Mouse (Mus musculus): Measurements from ENCODE around the gene Mcemp1.

DNA sequence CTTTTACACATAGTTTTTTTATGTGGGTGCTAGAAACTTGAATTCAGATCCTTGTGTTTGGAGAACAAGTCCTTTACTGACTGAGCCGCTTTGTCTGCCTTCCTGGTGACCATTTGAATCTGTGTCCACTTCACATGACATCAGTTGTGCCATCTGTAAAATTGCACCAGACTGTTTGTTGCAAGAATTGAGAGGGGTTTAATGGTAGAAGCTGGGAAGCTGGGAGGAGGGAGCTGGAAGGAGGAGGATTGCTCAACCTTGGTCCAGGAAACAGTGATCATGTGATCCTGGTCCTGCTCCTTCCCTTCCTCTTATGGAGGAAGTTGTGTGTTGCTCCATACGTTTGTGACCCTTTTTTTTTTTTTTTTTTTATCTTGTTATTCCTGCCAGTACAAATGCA lies 17.3 kb upstream of the Mcemp1 start:
- TF ChIP-seq GATA1 (IDR thresholded peaks at IDR 0.05; ENCODE audit: borderline replicate concordance, low read length) (no peak), FLI1 (IDR thresholded peaks at IDR 0.05; ENCODE audit: low read length) (no peak)

Measured in megakaryocyte, embryonic 14.5 days (primary cell).